Mouse (Mus musculus) intestine, embryonic 14.5 days (tissue): Measurements from ENCODE around the gene Dnajc6. TPM values are rescaled to one million over a fixed set of nuclear protein-coding genes. Genes with fewer than 3 reads are reported as not detected.

Experiments used
- ATAC-seq: fragments of 200-750 bp; cut with Nextera tagmentation; replicated peaks from 2 replicates; pipeline ENCODE4 v1.8.0; 2017; ENCODE audit warnings: low read depth, moderate number of reproducible peaks, moderate TSS enrichment, moderate library complexity; ENCODE audit not compliant: low FRiP score, low TSS enrichment
- DNase-seq: peaks from one replicate; pipeline ENCODE4 v3.0.0-alpha.2; 2018; ENCODE audit warnings: low spot score
- H3K27ac ChIP-seq: fragments of 300-500 bp; sonication (generic); 2 replicates; pipeline ENCODE4 v1.5.1; 2014; ENCODE audit warnings: low read depth, mild to moderate bottlenecking, control low read depth
- H3K27me3 ChIP-seq: fragments of 300-500 bp; sonication (generic); replicated peaks from 2 replicates; pipeline ENCODE4 v1.6.1; 2014; ENCODE audit warnings: low read length, control low read depth; ENCODE audit not compliant: control insufficient read depth, insufficient read depth
- H3K36me3 ChIP-seq: fragments of 300-500 bp; sonication (generic); 2 replicates; pipeline ENCODE4 v1.6.1; 2014; ENCODE audit warnings: low read length, control low read depth; ENCODE audit not compliant: control insufficient read depth, insufficient read depth
- H3K4me1 ChIP-seq: fragments of 300-500 bp; sonication (generic); replicated peaks from 2 replicates; pipeline ENCODE4 v1.6.1; 2014; ENCODE audit warnings: low read length, control low read depth, mixed read lengths; ENCODE audit not compliant: control insufficient read depth, insufficient read depth
- H3K4me2 ChIP-seq: fragments of 300-500 bp; sonication (generic); 2 replicates; pipeline ENCODE4 v1.6.1; 2014; ENCODE audit warnings: low read length
- H3K4me3 ChIP-seq: fragments of 300-500 bp; sonication (generic); 2 replicates; pipeline ENCODE4 v1.5.1; 2014; ENCODE audit warnings: low read depth, low read length, control low read depth, mixed read lengths
- H3K9ac ChIP-seq: fragments of 300-500 bp; sonication (generic); 2 replicates; pipeline ENCODE4 v1.6.1; 2014; ENCODE audit warnings: mild to moderate bottlenecking, low read length
- H3K9me3 ChIP-seq: fragments of 300-500 bp; sonication (generic); 2 replicates; pipeline ENCODE4 v1.6.1; 2016; ENCODE audit warnings: low read length, control low read depth; ENCODE audit not compliant: control insufficient read depth
- WGBS: fragments of 180-500 bp; shearing (Covaris S2); extraction: QIAGEN DNeasy Blood & Tissue Kit; methylation state at CpG from one replicate; pipeline ENCODE4 v1.1.7; 2014; 5-methylcytosine and 5-hydroxymethylcytosine counted together
- polyA plus RNA-seq: library from polyadenylated mRNA; unstranded; fragments of >200 nt; fragmentation: Nextera tagmentation; extraction: Ambion mirVana; gene quantifications from 2 replicates; pipeline ENCODE4 v1.2.1, GENCODE M21; 2014

The Dnajc6 gene
- polyA plus RNA-seq, 1 experiment from 2014 or later, result 1.5 TPM

- H3K4me2 ChIP-seq, result no peak overlapping the region
- ATAC-seq (no peak), DNase-seq (no peak)
- no peaks in the 10 kb centered on the region for H3K9me3 ChIP-seq
- H3K9ac ChIP-seq, result no peak overlapping the region
- no peak overlapping the region for H3K4me3 ChIP-seq
- no peak overlapping the region for H3K27ac ChIP-seq
- H3K4me1 ChIP-seq, result no peaks in the 10 kb centered on the region
- H3K36me3 ChIP-seq, result no peaks in the 10 kb centered on the region
- WGBS, result 85% methylated on average over 5 of the region's 5 CpGs
- H3K27me3 ChIP-seq, result no peaks in the 10 kb centered on the region
Observed at GRCm38 (mm10) chr4:101616520-101616919, 120.1 kb downstream of the Dnajc6 start.

- no peaks in the 10 kb centered on the region for H3K27me3 ChIP-seq
- ATAC-seq (no peak), DNase-seq (peak; percentile 13)
- H3K9me3 ChIP-seq, result no peaks in the 10 kb centered on the region
- H3K4me1 ChIP-seq, result no peaks in the 10 kb centered on the region
- no peak overlapping the region for H3K27ac ChIP-seq
- no peak overlapping the region for H3K4me2 ChIP-seq
- H3K9ac ChIP-seq, result no peak overlapping the region
- H3K4me3 ChIP-seq, result no peak overlapping the region
- H3K36me3 ChIP-seq, result no peaks in the 10 kb centered on the region
- WGBS, result 69% methylated on average over 2 of the region's 2 CpGs
Observed at GRCm38 (mm10) chr4:101617742-101618141, 121.3 kb downstream of the Dnajc6 start.

- Histone ChIP-seq H3K9me3 (no peaks in the 10 kb centered on the region), H3K4me2 (no peak overlapping the region), H3K9ac (no peak overlapping the region), H3K4me3 (no peak overlapping the region), H3K27me3 (no peaks in the 10 kb centered on the region), H3K36me3 (no peaks in the 10 kb centered on the region), H3K4me1 (no peaks in the 10 kb centered on the region), H3K27ac (no peak overlapping the region)
- ATAC-seq, result no peak
- DNase-seq, result no peak
- WGBS, result 57% methylated on average over 2 of the region's 2 CpGs
Observed at GRCm38 (mm10) chr4:101620206-101620605, 123.8 kb downstream of the Dnajc6 start.

- Histone ChIP-seq H3K27ac (no peak overlapping the region), H3K4me2 (no peak overlapping the region), H3K9ac (no peak overlapping the region), H3K4me1 (no peaks in the 10 kb centered on the region), H3K36me3 (no peaks in the 10 kb centered on the region), H3K4me3 (no peak overlapping the region), H3K9me3 (no peaks in the 10 kb centered on the region), H3K27me3 (no peaks in the 10 kb centered on the region)
- DNase-seq, result no peak
- 85% methylated on average over 5 of the region's 5 CpGs for WGBS
- no peak for ATAC-seq
Observed at GRCm38 (mm10) chr4:101621241-101621640, 124.8 kb downstream of the Dnajc6 start.

GRCm38 (mm10) chr4:101625278-101625677 is 128.8 kb downstream of the Dnajc6 start:
- H3K4me2 ChIP-seq, result no peak overlapping the region
- DNase-seq (no peak), ATAC-seq (no peak)
- H3K36me3 ChIP-seq, result no peaks in the 10 kb centered on the region
- WGBS, result 90% methylated on average over 5 of the region's 5 CpGs
- no peaks in the 10 kb centered on the region for H3K9me3 ChIP-seq
- H3K27ac ChIP-seq, result no peak overlapping the region
- no peak overlapping the region for H3K9ac ChIP-seq
- H3K4me1 ChIP-seq, result no peaks in the 10 kb centered on the region
- H3K27me3 ChIP-seq, result no peaks in the 10 kb centered on the region
- H3K4me3 ChIP-seq, result no peak overlapping the region

GRCm38 (mm10) chr4:101635596-101635995 is 139.1 kb downstream of the Dnajc6 start:
- ATAC-seq (no peak), DNase-seq (no peak)
- no peak overlapping the region for H3K4me3 ChIP-seq
- H3K27me3 ChIP-seq, result no peaks in the 10 kb centered on the region
- H3K4me2 ChIP-seq, result no peak overlapping the region
- H3K9ac ChIP-seq, result no peak overlapping the region
- H3K9me3 ChIP-seq, result no peaks in the 10 kb centered on the region
- no peak overlapping the region for H3K27ac ChIP-seq
- no peaks in the 10 kb centered on the region for H3K4me1 ChIP-seq
- WGBS, result 65% methylated on average over 2 of the region's 2 CpGs
- H3K36me3 ChIP-seq, result no peaks in the 10 kb centered on the region

GRCm38 (mm10) chr4:101637472-101637871 is 141.0 kb downstream of the Dnajc6 start:
- ATAC-seq, result no peak
- Histone ChIP-seq H3K9me3 (no peaks in the 10 kb centered on the region), H3K9ac (no peak overlapping the region), H3K4me1 (no peaks in the 10 kb centered on the region), H3K4me2 (no peak overlapping the region), H3K27ac (no peak overlapping the region), H3K27me3 (no peaks in the 10 kb centered on the region), H3K36me3 (no peaks in the 10 kb centered on the region), H3K4me3 (no peak overlapping the region)
- DNase-seq, result no peak
- WGBS, result 90% methylated on average over 1 of the region's 1 CpGs

- H3K9ac ChIP-seq, result no peak overlapping the region
- no peak overlapping the region for H3K4me2 ChIP-seq
- no peaks in the 10 kb centered on the region for H3K27me3 ChIP-seq
- no peak for ATAC-seq
- no peak for DNase-seq
- H3K36me3 ChIP-seq, result no peaks in the 10 kb centered on the region
- H3K27ac ChIP-seq, result no peak overlapping the region
- no peaks in the 10 kb centered on the region for H3K4me1 ChIP-seq
- H3K9me3 ChIP-seq, result no peaks in the 10 kb centered on the region
- 67% methylated on average over 5 of the region's 5 CpGs for WGBS
- H3K4me3 ChIP-seq, result no peak overlapping the region
Observed at GRCm38 (mm10) chr4:101640631-101641030, 144.2 kb downstream of the Dnajc6 start.

GRCm38 (mm10) chr4:101642708-101643107 is 146.3 kb downstream of the Dnajc6 start:
- Histone ChIP-seq H3K4me3 (no peak overlapping the region), H3K9me3 (no peaks in the 10 kb centered on the region), H3K4me1 (no peaks in the 10 kb centered on the region), H3K36me3 (no peaks in the 10 kb centered on the region), H3K27ac (no peak overlapping the region), H3K4me2 (no peak overlapping the region), H3K9ac (no peak overlapping the region), H3K27me3 (no peaks in the 10 kb centered on the region)
- WGBS, result 86% methylated on average over 6 of the region's 6 CpGs
- DNase-seq (no peak), ATAC-seq (no peak)
